Mouse (Mus musculus) megakaryocyte, embryonic 14.5 days (primary cell): ENCODE results near the gene Rab6a.

ENCODE experiments used
- FLI1 ChIP-seq: IDR thresholded peaks from 2 replicates; pipeline ENCODE4 v1.6.1; 2012; ENCODE audit warnings: low read length, inconsistent platforms, mixed read lengths
- GATA1 ChIP-seq: IDR thresholded peaks from 3 replicates; pipeline ENCODE4 v1.6.1; 2012; ENCODE audit warnings: mixed read lengths, low read length, inconsistent platforms, borderline replicate concordance

DNA sequence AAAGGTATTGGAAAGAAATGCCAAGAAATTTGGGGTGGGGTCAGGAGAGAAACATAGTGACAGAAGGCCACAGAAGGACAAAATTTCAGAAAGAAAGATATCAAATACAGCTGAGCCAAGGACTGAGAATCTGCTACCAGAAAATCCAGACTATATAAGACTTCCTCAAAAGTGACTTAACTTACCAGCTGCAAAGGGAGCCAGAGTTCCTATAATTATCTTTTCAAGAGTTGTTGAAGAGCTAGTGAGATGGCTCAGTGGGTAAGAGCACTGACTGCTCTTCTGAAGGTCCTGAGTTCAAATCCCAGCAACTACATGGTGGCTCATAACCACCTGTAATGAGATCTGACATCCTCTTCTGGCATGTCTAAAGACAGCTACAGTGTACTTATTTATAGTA lies 13.9 kb upstream of the Rab6a start:
- TF ChIP-seq GATA1: no peak
- no peak for TF ChIP-seq FLI1
